Mouse (Mus musculus) adrenal gland, postnatal 25 days (tissue): ENCODE results near the gene Slc2a5. TPM values are rescaled to one million over a fixed set of nuclear protein-coding genes. Genes with fewer than 3 reads are reported as not detected.

Source experiments
- DNase-seq: peaks from one replicate; pipeline ENCODE4 v3.0.0; 2021; ENCODE audit warnings: mixed read lengths
- total RNA-seq: library from RNA; stranded (reverse); gene quantifications from 2 replicates; pipeline ENCODE4 v1.2.3, GENCODE M21; 2021

The Slc2a5 gene
- total RNA-seq, 1 experiment from 2014 or later: 2.3 TPM

GRCm38 (mm10) chr4:150144242-150144641 lies 25.2 kb downstream of the Slc2a5 start:
- no peak for DNase-seq

- DNase-seq: no peak
These were observed 27.2 kb downstream of the Slc2a5 start for GRCm38 (mm10) chr4:150146286-150146685.

GRCm38 (mm10) chr4:150151045-150151444 lies 32.0 kb downstream of the Slc2a5 start:
- no peak for DNase-seq

GRCm38 (mm10) chr4:150152483-150152882 lies 33.4 kb downstream of the Slc2a5 start:
- DNase-seq: peak; percentile 35

GRCm38 (mm10) chr4:150155301-150155700 lies 36.2 kb downstream of the Slc2a5 start:
- DNase-seq: no peak

- no peak for DNase-seq
These were observed 36.6 kb downstream of the Slc2a5 start for GRCm38 (mm10) chr4:150155731-150156130.

GRCm38 (mm10) chr4:150157348-150157882 lies 38.3 kb downstream of the Slc2a5 start:
- no peak for DNase-seq

GRCm38 (mm10) chr4:150159458-150159857 lies 40.4 kb downstream of the Slc2a5 start:
- no peak for DNase-seq

- DNase-seq: no peak
These were observed 43.6 kb downstream of the Slc2a5 start for GRCm38 (mm10) chr4:150162561-150163169.

- no peak for DNase-seq
These were observed 45.8 kb downstream of the Slc2a5 start for GRCm38 (mm10) chr4:150164875-150165274.

GRCm38 (mm10) chr4:150168406-150168805 lies 49.3 kb downstream of the Slc2a5 start:
- no peak for DNase-seq

GRCm38 (mm10) chr4:150172107-150172506 lies 53.0 kb downstream of the Slc2a5 start:
- no peak for DNase-seq

GRCm38 (mm10) chr4:150173281-150173680 lies 54.2 kb downstream of the Slc2a5 start:
- peak; percentile 21 for DNase-seq

- no peak for DNase-seq
These were observed 54.9 kb downstream of the Slc2a5 start for GRCm38 (mm10) chr4:150174027-150174426.

GRCm38 (mm10) chr4:150176535-150176934 lies 57.5 kb downstream of the Slc2a5 start:
- DNase-seq: peak; percentile 49

GRCm38 (mm10) chr4:150177122-150177521 lies 58.0 kb downstream of the Slc2a5 start:
- DNase-seq: no peak

GRCm38 (mm10) chr4:150178131-150178530 lies 59.0 kb downstream of the Slc2a5 start:
- DNase-seq: no peak

- DNase-seq: no peak
These were observed 62.2 kb downstream of the Slc2a5 start for GRCm38 (mm10) chr4:150181304-150181703.

- DNase-seq: no peak
These were observed 69.2 kb downstream of the Slc2a5 start for GRCm38 (mm10) chr4:150188236-150188635.

GRCm38 (mm10) chr4:150192199-150192598 lies 73.1 kb downstream of the Slc2a5 start:
- DNase-seq: no peak
